In genomic region chr11:119124536-119124935, GRCm38 (mm10) we compare ENCODE assay signal across 17 mouse cellular contexts. TPM values are rescaled to one million over a fixed set of nuclear protein-coding genes. Genes with fewer than 3 reads are reported as not detected.
DNase-seq lines count a peak whose midpoint lies in the region; ATAC-seq lines count a peak whose summit lies in the region.
"Had no signal": no experiment of that assay in that cellular context is flagged by ENCODE, and none has a peak within 500 bp of the region (broad histone marks: within the 10 kb centered on the region; RNA-seq: fewer than 3 reads in every experiment).

No protein-coding gene starts in this region.

- no peaks in the 10 kb centered on the region for H3K36me3 ChIP-seq in heart, embryonic 11.5 days (ENCODE audit: control insufficient read depth, insufficient read depth, low read length)
- no peaks in the 10 kb centered on the region for H3K36me3 ChIP-seq in forebrain, embryonic 11.5 days (ENCODE audit: control insufficient read depth, insufficient read depth, low read length)
- H3K36me3 ChIP-seq: limb, embryonic 13.5 days; midbrain, embryonic 12.5 days had no signal

- H3K4me1 ChIP-seq in heart, embryonic 11.5 days (ENCODE audit: control insufficient read depth, insufficient read depth, low read length) = peaks cover 35% of the 10 kb centered on the region
- peaks cover 16% of the 10 kb centered on the region; the same call in 1 of the 2 replicates for H3K4me1 ChIP-seq in forebrain, embryonic 11.5 days (replicated peaks; ENCODE audit: control insufficient read depth, insufficient read depth, low read length)

- H3K4me2 ChIP-seq in heart, embryonic 11.5 days = no peak overlapping the region
- no peak overlapping the region for H3K4me2 ChIP-seq in forebrain, embryonic 11.5 days (ENCODE audit: low read depth, low read length, severe bottlenecking)
- H3K4me2 ChIP-seq: limb, embryonic 13.5 days; midbrain, embryonic 12.5 days had no signal

- no peak overlapping the region for H3K9ac ChIP-seq in heart, embryonic 11.5 days (ENCODE audit: low read depth, low read length)
- no peak overlapping the region for H3K9ac ChIP-seq in forebrain, embryonic 11.5 days (ENCODE audit: low read length)
- H3K9ac ChIP-seq: limb, embryonic 13.5 days; liver, postnatal 0 days; midbrain, embryonic 12.5 days had no signal

- ATAC-seq in heart, embryonic 11.5 days (replicated peaks; ENCODE audit: insufficient number of reproducible peaks, low FRiP score, low TSS enrichment) = no peak
- no peak for ATAC-seq in forebrain, embryonic 11.5 days (replicated peaks; ENCODE audit: low FRiP score)
- ATAC-seq: hindbrain, postnatal 0 days; liver, postnatal 0 days had no signal

- no peak overlapping the region for H3K27ac ChIP-seq in heart, embryonic 11.5 days (ENCODE audit: low read depth, low read length)
- H3K27ac ChIP-seq in forebrain, embryonic 11.5 days (ENCODE audit: low read depth, low read length) = no peak overlapping the region
- H3K27ac ChIP-seq: hindbrain, postnatal 0 days; layer of hippocampus, adult 2 months; limb, embryonic 13.5 days; midbrain, embryonic 12.5 days had no signal

- H3K27me3 ChIP-seq in heart, embryonic 11.5 days (ENCODE audit: control insufficient read depth, insufficient read depth, low read length) = peaks cover 18% of the 10 kb centered on the region; the same call in 1 of the 2 replicates
- peaks cover 3% of the 10 kb centered on the region for H3K27me3 ChIP-seq in forebrain, embryonic 11.5 days (ENCODE audit: control insufficient read depth, insufficient read depth, low read length)

- no peaks in the 10 kb centered on the region for H3K9me3 ChIP-seq in heart, embryonic 11.5 days (replicated peaks; ENCODE audit: control insufficient read depth, low read length)
- no peaks in the 10 kb centered on the region for H3K9me3 ChIP-seq in forebrain, embryonic 11.5 days (ENCODE audit: control insufficient read depth, low read length)
- H3K9me3 ChIP-seq: limb, embryonic 13.5 days; midbrain, embryonic 12.5 days had no signal

- H3K4me3 ChIP-seq in heart, embryonic 11.5 days (ENCODE audit: low read depth, low read length) = no peak overlapping the region
- H3K4me3 ChIP-seq in forebrain, embryonic 11.5 days (ENCODE audit: low read depth, low read length) = no peak overlapping the region
- H3K4me3 ChIP-seq: layer of hippocampus, adult 2 months; limb, embryonic 13.5 days; midbrain, embryonic 12.5 days; myocyte had no signal

- intact Hi-C loops in heart, postnatal 25 days (cut with DNase I) = loop anchor here (2.0 kb wide), 1 partner anchor 32 kb away; no protein-coding TSS in a partner anchor

- peak; percentile 80 to 87 for DNase-seq in heart, adult 18-20 months
- peak; percentile 94 for DNase-seq in adrenal gland, adult 2 months
- DNase-seq in gastrocnemius, adult 8-10 months (ENCODE audit: low spot score in 2 of 2) = peak; percentile 68 to 87
- peak; percentile 29 for DNase-seq in heart, postnatal 25 days (ENCODE audit: low spot score)
- DNase-seq in spleen, postnatal 36 days (ENCODE audit: low spot score in 2 of 2) = no peak
- no peak for DNase-seq in yolk sac, embryonic 10.5 days (ENCODE audit: low spot score)
- DNase-seq in forebrain, embryonic 11.5 days (ENCODE audit: low spot score) = no peak
- DNase-seq: cerebellum, postnatal 36 days; liver, postnatal 0 days; lung, postnatal 4 days; right cerebral cortex, adult 18-20 months had no signal

- 86% methylated on average over 6 of the region's 6 CpGs for WGBS in heart, embryonic 11.5 days (ENCODE audit: insufficient replicate concordance)
- WGBS in forebrain, embryonic 11.5 days = 91% methylated on average over 6 of the region's 6 CpGs

RNA-seq across cellular contexts. Expression of gene Cbx4, which starts 38.5 kb away (rescaled TPM):
- 1 to 10 TPM; 6.5 to 7.2 TPM for total RNA-seq in heart, adult 18-20 months (2021)
- 6.3 and 7.7 TPM in 2 replicates for polyA plus RNA-seq in heart, embryonic 11.5 days (2014; fragmentation: Nextera tagmentation; extraction: Ambion mirVana)
- total RNA-seq in adrenal gland, adult 2 months (2021) = 100 to 1,000 TPM; 144 to 197 TPM
- 89.0 and 127 TPM in 2 replicates for polyA plus RNA-seq in adrenal gland, adult 2 months (2012; rRNA removed)
- total RNA-seq in gastrocnemius, adult 8-10 months (2022) = 1 to 10 TPM; 2.1 to 3.0 (median 2.2) TPM
- 10 to 100 TPM; 14.0 to 14.8 TPM for total RNA-seq in heart, postnatal 25 days (2021)
- polyA plus RNA-seq in forebrain, embryonic 11.5 days (2014; fragmentation: Nextera tagmentation; extraction: Ambion mirVana) = 6.4 and 7.0 TPM in 2 replicates

Comparison
In these comparisons a context has a peak if more than half of its experiments do, and no peak if none do; other contexts are left out.
1. DNase-seq: peak in heart, adult 18-20 months (2 of 2), adrenal gland, adult 2 months (single experiment), gastrocnemius, adult 8-10 months (2 of 2) and heart, postnatal 25 days (single experiment); none in spleen, postnatal 36 days (0 of 2), yolk sac, embryonic 10.5 days (single experiment) and forebrain, embryonic 11.5 days (single experiment).
2. RNA of gene Cbx4, which starts 38.5 kb away (total RNA-seq): 144 to 197 TPM in adrenal gland, adult 2 months; 14.0 to 14.8 TPM in heart, postnatal 25 days, 6.5 to 7.2 TPM in heart, adult 18-20 months and 2.1 to 3.0 TPM in gastrocnemius, adult 8-10 months; every median in the first group is over 4 times any median in the second.